Mouse (Mus musculus): Measurements from ENCODE around the gene Nxph3. TPM values are rescaled to one million over a fixed set of nuclear protein-coding genes. Genes with fewer than 3 reads are reported as not detected.
"Not testable (repeated sequence)": the region's sequence is repeated elsewhere in the genome, so short reads cannot be mapped to it uniquely, and the experiment has no call there.

Nxph3 gene
- polyA plus RNA-seq, 1 experiment: 0.04 TPM

GRCm38 (mm10) chr11:95510631-95511030, 3.7 kb downstream of the Nxph3 start:
- peaks cover 95% of the 10 kb centered on the region for H3K27me3 ChIP-seq (replicated peaks)
- no peaks in the 10 kb centered on the region for H3K9me3 ChIP-seq
- H3K4me1 ChIP-seq: peaks cover 46% of the 10 kb centered on the region
- H3K36me3 ChIP-seq (replicated peaks; ENCODE audit: low read length): no peaks in the 10 kb centered on the region
- H3K4me3 ChIP-seq (replicated peaks): no peak overlapping the region
- TF ChIP-seq FLI1 (IDR thresholded peaks at IDR 0.05; ENCODE audit: low read length): no peak
- no peak for TF ChIP-seq GATA1 (IDR thresholded peaks at IDR 0.05; ENCODE audit: borderline replicate concordance, low read length)

DNA sequence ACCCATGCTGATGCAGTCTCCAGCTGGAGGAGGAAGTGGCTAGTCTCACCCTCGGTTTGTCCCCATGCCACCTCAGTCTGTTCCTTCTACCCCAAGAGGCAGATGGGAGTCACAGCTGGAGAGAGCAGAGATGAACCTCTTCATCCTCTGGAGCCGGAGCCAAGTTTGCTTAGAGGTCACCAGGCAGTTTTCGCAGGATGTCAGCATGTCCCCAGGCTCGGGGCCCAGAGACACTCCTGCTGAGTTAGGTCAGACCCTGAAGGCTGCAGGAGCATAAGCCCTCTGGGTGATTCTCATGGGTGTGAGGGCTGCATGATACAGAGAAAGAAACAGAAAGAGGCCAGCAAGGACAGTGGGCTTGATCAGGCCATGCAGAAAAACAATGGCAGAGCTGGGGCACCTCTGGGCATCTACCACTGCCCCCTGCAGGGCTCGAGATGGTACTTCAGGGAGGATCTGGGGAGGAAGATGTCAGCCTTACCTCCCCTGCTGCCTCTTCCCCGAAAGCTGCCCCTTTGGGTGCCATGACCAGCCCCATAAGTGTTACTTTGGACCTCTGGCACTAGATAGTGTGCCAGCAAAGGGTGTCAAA, 5.1 kb downstream of the Nxph3 start:
- TF ChIP-seq GATA1 (IDR thresholded peaks at IDR 0.05; ENCODE audit: borderline replicate concordance, low read length) (no peak), FLI1 (IDR thresholded peaks at IDR 0.05; ENCODE audit: low read length) (no peak)
- H3K36me3 ChIP-seq (replicated peaks; ENCODE audit: low read length): no peaks in the 10 kb centered on the region
- no peaks in the 10 kb centered on the region for H3K9me3 ChIP-seq
- H3K27me3 ChIP-seq (replicated peaks): peaks cover 88% of the 10 kb centered on the region
- H3K4me1 ChIP-seq: peaks cover 40% of the 10 kb centered on the region
- no peak overlapping the region for H3K4me3 ChIP-seq (replicated peaks)

- H3K27me3 ChIP-seq (replicated peaks): peaks cover 80% of the 10 kb centered on the region
- peaks cover 40% of the 10 kb centered on the region for H3K4me1 ChIP-seq
- H3K9me3 ChIP-seq: no peaks in the 10 kb centered on the region
- H3K4me3 ChIP-seq (replicated peaks): no peak overlapping the region
- H3K36me3 ChIP-seq (replicated peaks; ENCODE audit: low read length): no peaks in the 10 kb centered on the region
- TF ChIP-seq FLI1 (IDR thresholded peaks at IDR 0.05; ENCODE audit: low read length) (no peak), GATA1 (IDR thresholded peaks at IDR 0.05; ENCODE audit: borderline replicate concordance, low read length) (no peak)
Observed at GRCm38 (mm10) chr11:95508211-95508926, 6.0 kb downstream of the Nxph3 start.

DNA sequence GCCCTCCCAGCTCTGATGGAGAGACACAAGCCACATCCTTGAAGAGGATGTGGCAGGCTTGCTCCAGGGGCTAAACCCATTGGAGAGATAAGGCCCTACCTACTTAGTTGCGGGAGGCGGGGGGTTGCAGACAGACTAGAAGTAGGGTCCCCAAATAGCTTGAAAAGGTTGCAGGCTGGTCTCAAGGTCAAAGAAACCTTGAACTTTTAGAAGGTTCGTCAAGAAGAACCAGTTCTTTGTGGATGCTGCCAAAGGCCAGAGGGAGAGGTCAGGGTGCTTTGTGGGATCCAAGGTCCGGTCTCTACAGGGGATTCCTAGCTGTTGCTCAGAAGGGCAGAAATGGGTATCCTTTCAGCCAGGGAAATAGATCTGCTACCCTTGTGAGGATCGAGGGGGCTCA, 6.6 kb downstream of the Nxph3 start:
- peaks cover 42% of the 10 kb centered on the region for H3K4me1 ChIP-seq
- TF ChIP-seq GATA1 (IDR thresholded peaks at IDR 0.05; ENCODE audit: borderline replicate concordance, low read length) (no peak), FLI1 (IDR thresholded peaks at IDR 0.05; ENCODE audit: low read length) (no peak)
- H3K9me3 ChIP-seq: no peaks in the 10 kb centered on the region
- no peaks in the 10 kb centered on the region for H3K36me3 ChIP-seq (replicated peaks; ENCODE audit: low read length)
- no peak overlapping the region for H3K4me3 ChIP-seq (replicated peaks)
- H3K27me3 ChIP-seq (replicated peaks): peaks cover 78% of the 10 kb centered on the region

DNA sequence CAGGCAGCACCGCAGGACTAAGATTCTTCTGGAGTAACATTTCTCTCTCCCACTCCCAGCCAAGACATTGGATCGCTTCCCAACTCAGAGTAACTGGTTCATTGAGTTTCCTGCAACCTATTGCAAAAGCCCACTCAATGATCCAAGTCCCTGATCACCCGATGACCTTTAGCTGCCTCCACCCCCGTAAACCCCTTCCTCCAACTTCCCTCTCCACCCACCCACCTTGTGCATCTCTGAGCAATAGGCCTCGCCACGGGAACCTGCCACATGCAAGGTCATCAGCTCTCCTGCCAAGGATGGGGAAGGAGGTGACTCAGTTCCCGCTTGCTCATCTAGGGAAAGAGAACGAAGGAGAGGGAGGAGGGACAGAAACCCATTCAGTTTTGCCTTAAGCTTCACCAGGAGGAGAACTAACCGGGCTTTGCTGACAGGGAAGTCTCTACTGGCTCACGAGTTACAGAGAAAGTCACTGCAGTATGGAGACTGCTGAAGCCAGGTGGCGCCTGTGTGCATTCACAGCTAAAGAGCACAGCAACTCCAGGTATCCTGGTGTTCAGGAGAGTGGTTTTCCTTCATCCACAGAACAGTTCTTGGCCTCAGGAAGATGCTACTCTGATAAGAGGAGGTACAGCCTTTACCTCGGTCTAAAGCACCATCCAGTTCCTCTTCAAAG, 7.2 kb downstream of the Nxph3 start:
- TF ChIP-seq GATA1 (IDR thresholded peaks at IDR 0.05; ENCODE audit: borderline replicate concordance, low read length): no peak
- no peak for TF ChIP-seq FLI1 (IDR thresholded peaks at IDR 0.05; ENCODE audit: low read length)
- Histone ChIP-seq H3K9me3 (no peaks in the 10 kb centered on the region), H3K4me3 (replicated peaks) (no peak overlapping the region), H3K27me3 (replicated peaks) (peaks cover 76% of the 10 kb centered on the region), H3K4me1 (peaks cover 42% of the 10 kb centered on the region), H3K36me3 (replicated peaks; ENCODE audit: low read length) (no peaks in the 10 kb centered on the region)

GRCm38 (mm10) chr11:95504271-95504731, 10.1 kb downstream of the Nxph3 start:
- H3K4me1 ChIP-seq: peaks cover 40% of the 10 kb centered on the region
- no peaks in the 10 kb centered on the region for H3K9me3 ChIP-seq
- H3K4me3 ChIP-seq (replicated peaks): no peak overlapping the region
- TF ChIP-seq FLI1 (IDR thresholded peaks at IDR 0.05; ENCODE audit: low read length) (no peak), GATA1 (IDR thresholded peaks at IDR 0.05; ENCODE audit: borderline replicate concordance, low read length) (no peak)
- H3K27me3 ChIP-seq (replicated peaks): peaks cover 59% of the 10 kb centered on the region
- H3K36me3 ChIP-seq (replicated peaks; ENCODE audit: low read length): no peaks in the 10 kb centered on the region

DNA sequence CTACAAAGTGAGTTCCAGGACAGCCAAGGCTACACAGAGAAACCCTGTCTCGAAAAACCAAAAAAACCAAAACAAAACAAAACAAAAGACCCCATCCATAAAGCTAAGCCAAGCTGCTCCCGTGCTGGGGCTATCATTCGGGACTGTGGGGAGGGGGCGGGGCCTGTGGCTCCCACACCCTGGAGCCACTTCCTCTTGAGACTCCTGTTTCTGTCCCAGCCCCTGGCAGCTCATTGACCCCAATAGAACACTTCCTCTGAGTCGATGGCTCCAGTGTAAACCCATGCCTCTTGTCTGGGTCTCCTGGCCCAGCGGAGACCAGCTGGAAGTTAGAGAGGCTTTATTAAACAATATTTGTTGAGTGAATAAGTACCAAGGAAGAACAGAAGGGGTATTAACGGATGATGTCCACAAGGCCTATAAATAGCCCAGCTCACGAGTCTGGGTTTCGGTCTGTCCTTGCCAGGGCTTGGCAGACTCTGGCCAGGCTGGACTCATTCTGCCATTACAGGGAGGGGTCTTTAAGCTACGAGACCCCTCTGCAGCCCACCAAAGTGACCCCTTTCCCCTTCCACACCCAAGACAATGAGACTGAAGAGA, 10.7 kb downstream of the Nxph3 start:
- Histone ChIP-seq H3K4me1 (peaks cover 34% of the 10 kb centered on the region), H3K4me3 (replicated peaks) (peak overlapping the region; percentile 14), H3K36me3 (replicated peaks; ENCODE audit: low read length) (no peaks in the 10 kb centered on the region), H3K9me3 (no peaks in the 10 kb centered on the region), H3K27me3 (replicated peaks) (peaks cover 52% of the 10 kb centered on the region)
- TF ChIP-seq FLI1 (IDR thresholded peaks at IDR 0.05; ENCODE audit: low read length) (no peak), GATA1 (IDR thresholded peaks at IDR 0.05; ENCODE audit: borderline replicate concordance, low read length) (no peak)

- not testable (repeated sequence) for H3K9me3 ChIP-seq; H3K4me3 ChIP-seq (replicated peaks)
- peaks cover 12% of the 10 kb centered on the region for H3K36me3 ChIP-seq (replicated peaks; ENCODE audit: low read length)
- peaks cover 22% of the 10 kb centered on the region for H3K4me1 ChIP-seq
- H3K27me3 ChIP-seq (replicated peaks): peaks cover 37% of the 10 kb centered on the region
Observed at GRCm38 (mm10) chr11:95501826-95502225, 12.5 kb downstream of the Nxph3 start.

DNA sequence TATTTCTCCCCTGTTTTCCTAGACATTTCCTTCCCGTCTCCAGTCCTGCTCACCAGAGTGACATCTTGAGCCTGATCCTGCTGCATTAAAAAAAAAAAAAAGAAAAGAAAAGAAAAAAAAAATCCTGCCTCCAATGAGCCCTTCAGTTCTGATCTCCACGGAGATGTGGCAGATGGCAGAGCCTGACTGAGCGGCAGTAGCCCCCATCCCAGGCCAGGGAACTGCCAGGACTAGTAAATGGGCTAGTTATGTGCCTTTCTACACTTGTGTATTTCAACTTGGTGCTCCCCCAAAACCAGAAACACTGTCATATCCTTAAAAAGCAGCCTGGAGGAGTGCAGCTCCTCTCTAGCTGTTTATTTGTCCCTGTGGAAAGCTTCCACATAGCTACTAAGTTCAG, 13.5 kb downstream of the Nxph3 start:
- H3K27me3 ChIP-seq (replicated peaks): peaks cover 27% of the 10 kb centered on the region
- TF ChIP-seq FLI1 (IDR thresholded peaks at IDR 0.05; ENCODE audit: low read length): no peak
- no peak for TF ChIP-seq GATA1 (IDR thresholded peaks at IDR 0.05; ENCODE audit: borderline replicate concordance, low read length)
- H3K4me3 ChIP-seq (replicated peaks): no peak overlapping the region
- H3K9me3 ChIP-seq: no peaks in the 10 kb centered on the region
- peaks cover 22% of the 10 kb centered on the region for H3K4me1 ChIP-seq
- peaks cover 22% of the 10 kb centered on the region for H3K36me3 ChIP-seq (replicated peaks; ENCODE audit: low read length)

DNA sequence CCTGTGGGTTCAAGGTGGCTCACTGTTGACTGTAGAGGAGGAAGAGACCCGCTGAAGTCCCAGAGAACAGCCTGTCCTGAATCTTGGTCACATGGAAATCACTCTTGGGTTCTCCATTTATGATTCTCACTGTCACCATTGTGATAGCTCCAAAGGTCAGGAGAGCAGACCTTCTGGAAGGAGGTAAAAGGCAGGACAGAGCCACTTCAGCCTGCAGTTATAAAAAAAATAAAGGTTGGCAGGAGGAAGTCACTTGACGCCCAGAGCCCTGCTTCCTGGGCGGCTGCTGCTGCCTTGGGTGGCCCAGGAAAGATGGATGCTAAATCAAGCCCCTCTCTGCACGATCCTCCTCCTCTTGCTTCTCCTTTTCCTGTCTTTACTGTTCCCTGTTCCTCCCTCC, 14.0 kb downstream of the Nxph3 start:
- Histone ChIP-seq H3K36me3 (replicated peaks; ENCODE audit: low read length) (peaks cover 26% of the 10 kb centered on the region), H3K9me3 (no peaks in the 10 kb centered on the region), H3K4me3 (replicated peaks) (no peak overlapping the region), H3K27me3 (replicated peaks) (peaks cover 26% of the 10 kb centered on the region), H3K4me1 (peaks cover 22% of the 10 kb centered on the region)
- TF ChIP-seq FLI1 (IDR thresholded peaks at IDR 0.05; ENCODE audit: low read length) (no peak), GATA1 (IDR thresholded peaks at IDR 0.05; ENCODE audit: borderline replicate concordance, low read length) (no peak)

Measured in megakaryocyte, embryonic 14.5 days (primary cell).